Mouse (Mus musculus): Measurements from ENCODE around the gene Gm17364.
"Not testable (repeated sequence)": the region's sequence is repeated elsewhere in the genome, so short reads cannot be mapped to it uniquely, and the experiment has no call there.

Gm17364 gene

DNA sequence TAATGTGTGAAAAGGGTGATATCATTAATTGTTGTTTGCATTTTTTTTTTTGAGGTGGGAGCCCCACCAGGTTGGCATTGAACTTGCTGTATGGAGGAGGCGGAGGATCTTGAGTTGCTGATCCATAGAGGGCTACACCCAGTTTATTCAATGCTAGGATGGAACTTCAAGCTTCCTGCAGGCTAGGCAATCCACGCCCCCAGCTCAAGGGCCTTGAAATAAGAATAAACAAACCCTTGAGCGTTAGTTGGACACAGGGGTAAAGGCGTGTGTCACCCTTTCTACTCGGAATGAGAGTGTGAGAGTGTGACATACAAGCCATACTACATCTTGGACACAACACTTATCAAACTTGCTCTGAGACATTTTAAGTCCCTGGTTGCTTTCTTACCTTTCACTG is 22.1 kb downstream of the Gm17364 start:
- no peak for DNase-seq (ENCODE audit: low spot score in 2 of 2)

DNA sequence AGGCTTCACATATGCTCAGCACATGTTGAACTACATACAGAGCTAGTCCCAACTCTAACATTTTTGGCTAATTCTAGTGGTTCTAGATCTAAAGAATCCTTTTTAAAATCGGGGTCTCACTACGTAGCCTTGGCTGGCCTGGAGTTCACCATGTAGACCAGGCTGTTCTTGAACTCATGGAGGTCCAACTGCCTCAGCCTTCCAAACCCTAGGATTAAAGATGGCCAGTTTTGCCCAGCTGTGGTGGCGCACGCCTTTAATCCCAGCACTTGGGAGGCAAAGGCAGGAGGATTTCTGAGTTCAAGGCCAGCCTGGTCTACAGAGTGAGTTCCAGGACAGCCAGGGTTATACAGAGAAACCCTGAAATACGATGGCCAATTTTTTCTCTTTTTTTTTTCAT is 22.5 kb downstream of the Gm17364 start:
- not testable (repeated sequence) for DNase-seq (ENCODE audit: low spot score in 2 of 2)

DNA sequence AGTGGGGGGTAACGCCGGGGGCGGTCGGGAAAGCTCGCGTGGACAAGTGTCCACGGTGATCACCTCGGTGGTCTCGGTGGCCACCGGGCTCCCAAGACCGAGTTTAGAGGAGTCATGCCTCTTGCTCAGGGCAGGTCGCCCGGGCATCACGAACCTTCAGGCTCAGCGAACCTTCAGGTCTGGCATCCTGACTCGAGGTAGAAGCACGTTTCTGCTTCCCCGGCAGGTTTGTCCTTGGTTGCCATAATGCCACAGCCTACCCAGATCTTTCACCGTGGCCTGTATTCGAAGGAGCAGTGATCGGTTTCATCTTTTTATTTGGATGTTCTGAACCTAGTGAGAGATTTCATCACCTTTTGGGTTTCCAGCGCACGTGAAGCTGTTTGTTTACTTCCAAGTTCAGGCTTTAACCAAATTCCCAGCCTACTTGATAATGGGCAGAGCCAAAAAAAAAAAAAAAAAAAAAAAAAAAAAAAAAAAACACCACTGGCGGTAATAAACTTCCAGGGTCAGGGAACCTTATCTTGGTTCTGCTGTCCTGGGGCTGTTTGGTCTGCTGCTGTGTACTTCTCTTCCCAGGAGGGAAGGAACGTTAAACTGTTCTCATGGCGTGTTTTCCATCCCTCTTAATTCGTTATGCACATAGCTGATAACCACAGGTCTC is 23.3 kb downstream of the Gm17364 start:
- no peak for DNase-seq (ENCODE audit: low spot score in 2 of 2)

DNA sequence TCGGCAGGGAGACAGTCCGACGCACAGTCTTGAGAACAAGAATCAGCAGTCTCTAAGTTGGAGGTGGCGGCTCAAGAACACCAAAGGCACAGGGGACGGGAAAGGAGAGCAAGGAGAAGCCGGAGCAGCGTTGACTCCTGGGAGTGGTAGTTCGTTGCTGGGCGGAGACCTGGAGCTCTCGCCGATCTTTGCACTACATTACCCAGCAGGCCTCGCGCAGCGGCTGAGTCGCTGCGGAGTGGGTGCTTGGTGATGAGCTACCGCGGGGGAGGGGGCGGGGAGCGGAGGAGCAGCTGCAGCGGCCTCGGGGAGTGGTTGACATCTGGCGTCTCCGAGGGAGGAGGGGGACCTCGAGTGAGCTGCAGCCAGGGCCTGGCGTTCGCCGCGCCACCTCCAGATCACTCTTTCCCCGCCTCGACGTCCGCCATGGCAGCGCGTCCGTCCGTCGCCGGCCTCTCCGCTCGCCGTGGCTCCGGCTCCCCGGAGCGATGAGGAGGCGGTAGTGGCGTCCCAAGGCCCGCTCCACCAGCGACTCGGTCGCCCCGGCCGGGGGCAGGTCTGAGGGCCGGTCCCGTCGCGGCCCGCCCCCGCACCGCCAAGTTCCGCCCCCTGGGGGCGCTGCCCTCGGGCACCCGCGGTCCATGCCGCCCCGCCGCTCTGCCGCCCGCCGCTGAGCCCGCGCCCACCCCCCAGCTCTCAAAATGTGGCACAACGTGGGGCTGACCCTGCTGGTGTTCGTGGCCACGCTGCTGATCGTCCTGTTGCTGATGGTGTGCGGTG is 24.0 kb downstream of the Gm17364 start, which contains the start of gene Smim13:
Gene Smim13 (plus strand): TSS at position 307 of the 780 bp plus-strand sequence.
- peak; percentile 94 to 95 for DNase-seq (ENCODE audit: low spot score in 2 of 2)

DNA sequence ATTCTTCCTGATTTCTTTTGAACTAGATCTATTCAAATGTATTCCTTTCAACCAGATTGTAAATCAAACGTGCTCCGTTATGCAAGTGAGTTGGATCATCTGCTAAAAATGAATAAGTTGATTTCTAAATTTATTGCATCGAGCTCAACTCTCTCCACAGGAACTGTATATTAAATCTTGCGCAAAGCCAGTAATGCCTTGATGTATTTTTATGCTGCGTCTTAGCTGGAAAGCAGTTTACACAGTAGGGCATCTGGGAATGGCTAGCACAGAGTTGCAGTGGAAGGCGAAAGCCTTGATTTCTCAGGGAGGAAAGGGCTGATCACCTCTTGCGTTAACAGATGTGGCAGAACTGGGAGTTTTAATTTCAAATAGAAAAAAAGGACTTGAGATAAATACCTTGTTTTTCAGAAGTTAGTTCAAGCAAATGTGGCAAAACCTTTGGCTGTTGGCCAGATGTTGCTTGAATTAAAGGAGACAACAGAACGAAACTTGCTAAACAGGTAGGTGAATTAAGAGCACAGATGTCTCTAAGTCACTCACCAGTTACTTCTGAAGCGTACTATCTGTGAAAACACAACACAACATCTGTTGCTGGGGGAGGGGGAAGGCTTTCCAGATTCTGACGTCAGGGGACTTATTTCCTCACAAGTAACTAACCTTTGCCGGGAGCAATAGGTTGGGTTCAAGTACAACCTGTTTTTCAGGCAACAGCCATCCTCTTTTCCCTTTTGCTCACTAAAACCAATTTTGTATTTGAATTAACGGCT is 24.8 kb downstream of the Gm17364 start:
- DNase-seq (ENCODE audit: low spot score in 2 of 2): no peak

DNA sequence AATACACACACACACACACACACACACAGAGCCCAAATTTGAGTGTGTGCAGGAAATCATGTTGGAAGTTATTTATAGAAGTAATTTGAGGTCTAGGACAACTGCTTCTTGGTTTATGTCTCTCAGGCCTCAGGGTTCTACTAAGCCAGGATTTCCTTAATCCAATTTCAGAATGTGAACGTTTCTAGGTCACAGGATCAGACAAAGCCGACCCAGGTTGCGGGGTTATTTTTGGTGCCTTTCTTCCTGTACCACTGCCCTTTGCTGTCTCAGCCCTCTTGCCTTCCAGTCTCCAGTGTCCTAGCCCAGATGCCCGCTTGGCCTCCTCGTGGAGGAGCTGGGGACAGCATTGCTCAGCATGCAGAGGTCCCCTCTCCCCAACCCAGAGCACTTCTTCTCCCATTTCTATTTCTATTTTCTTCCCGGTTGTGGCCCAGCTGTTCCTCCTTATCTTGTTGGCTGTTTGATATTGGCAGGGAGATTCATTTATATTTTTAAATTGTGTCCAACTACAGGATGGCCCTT is 29.4 kb downstream of the Gm17364 start:
- no peak for DNase-seq (ENCODE audit: low spot score in 2 of 2)

DNA sequence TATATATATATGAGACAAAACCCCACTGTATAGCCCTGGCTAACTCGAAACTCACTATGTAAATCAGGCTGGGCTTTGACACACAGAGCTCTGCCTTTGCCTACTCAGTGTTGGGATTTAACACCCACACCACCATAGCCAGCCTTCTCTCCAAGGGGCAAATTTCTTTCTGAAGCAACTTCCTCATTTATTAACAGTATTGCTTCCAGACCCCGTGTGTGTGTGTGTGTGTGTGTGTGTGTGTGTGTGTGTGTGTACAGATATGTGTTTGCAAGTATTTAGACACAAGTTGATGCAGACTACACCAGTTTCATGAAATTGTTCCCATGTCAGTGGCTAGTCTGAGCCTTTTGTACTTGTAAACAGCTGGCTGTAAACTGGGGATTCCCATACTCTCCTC is 32.2 kb downstream of the Gm17364 start:
- DNase-seq (ENCODE audit: low spot score in 2 of 2): no peak

DNA sequence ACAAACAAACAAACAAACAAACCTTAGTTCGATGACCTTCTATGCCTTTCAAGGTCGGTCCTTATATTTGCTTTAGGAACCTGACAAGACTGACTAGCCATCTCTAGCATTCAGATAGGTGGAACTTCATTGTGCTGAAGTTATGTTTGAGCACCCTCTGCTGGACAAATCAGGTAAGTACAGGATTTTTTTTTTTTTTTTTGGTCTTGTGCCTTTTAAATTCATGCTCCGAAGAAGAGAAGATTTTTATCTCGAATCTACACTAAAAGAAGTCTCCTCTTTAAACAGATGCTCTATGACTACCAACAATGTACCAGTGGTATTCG is 35.0 kb downstream of the Gm17364 start:
- peak in 1 of 2 experiments; percentile 21 for DNase-seq (ENCODE audit: low spot score in 2 of 2)

DNA sequence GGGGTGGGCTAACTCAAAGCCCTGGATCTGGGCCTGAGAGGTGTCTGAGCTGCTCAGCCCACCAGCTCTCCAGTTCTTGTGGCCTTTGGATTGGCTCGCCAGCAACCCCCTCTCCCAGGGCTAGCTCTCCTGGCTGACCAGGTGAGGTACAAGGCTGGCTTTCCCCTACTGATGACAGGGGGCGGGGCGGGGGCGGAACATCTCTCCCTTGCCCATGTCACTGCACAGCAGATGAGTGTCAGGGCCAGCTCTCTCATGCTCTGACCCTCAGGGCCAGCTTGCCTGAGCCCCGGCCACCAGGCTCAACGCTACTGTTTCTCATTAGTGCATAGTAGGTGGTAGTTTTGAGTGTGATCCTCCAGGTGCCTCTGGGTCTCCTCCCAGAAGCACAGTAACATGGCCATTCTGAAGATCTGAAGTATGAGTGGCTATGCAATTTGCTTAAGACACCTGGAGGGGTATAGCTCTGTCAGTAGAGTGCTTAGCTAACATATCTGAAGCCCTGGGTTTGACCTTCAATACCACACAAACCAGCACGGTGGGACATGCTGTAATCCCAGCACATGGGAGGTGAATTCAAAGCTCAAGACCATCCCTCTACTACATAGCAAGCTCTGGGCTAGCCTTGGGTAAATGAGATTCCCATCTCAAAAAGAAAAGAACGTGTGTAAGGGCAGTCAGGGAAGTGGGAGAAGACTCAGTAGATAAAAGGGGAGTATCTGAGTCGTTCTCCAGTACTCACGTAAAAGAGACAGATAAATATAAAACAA is 35.6 kb downstream of the Gm17364 start:
- no peak for DNase-seq (ENCODE audit: low spot score in 2 of 2)

DNA sequence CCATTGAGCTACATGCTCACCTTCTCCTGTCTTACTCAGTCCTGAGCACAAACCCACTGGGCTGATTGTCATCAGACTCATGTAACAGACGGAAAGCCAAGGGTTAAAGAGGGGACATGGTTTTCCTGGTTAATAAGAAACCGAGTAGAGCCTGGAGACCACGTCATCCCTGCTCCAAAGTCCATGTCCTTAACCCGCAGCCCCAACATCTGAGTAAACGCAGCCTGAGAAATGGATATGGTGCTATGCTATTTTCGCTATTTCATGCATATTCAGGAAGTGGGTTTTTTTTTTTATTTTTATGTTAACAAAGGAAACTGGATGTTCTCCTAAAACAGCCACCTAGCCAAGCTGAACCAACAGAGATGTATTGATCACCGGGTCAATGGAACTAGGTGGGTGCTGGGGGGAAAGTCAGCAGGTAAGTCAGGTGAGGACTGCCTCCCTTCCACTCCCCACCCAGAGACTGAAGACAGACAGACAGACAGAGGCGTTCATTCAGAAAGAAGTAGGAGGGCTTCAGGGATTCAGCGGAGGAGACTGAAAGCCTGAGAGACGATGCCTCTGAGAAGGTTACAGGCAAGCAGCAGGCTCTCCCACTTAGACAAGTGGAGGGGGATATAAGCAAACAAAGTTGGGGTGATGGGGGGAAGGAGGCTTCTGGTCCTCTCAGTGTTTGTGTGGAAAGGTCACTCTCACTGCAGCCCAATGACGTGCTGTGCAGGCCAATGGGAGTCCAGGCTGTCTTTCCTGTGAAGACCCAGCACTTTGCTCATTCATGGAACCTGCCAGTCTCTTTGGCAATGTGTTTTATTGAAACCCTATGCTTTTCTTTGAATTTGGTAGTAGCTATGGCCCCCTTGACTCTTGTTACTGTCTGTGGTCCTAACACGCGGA is 37.7 kb downstream of the Gm17364 start:
- no peak for DNase-seq (ENCODE audit: low spot score in 2 of 2)

DNA sequence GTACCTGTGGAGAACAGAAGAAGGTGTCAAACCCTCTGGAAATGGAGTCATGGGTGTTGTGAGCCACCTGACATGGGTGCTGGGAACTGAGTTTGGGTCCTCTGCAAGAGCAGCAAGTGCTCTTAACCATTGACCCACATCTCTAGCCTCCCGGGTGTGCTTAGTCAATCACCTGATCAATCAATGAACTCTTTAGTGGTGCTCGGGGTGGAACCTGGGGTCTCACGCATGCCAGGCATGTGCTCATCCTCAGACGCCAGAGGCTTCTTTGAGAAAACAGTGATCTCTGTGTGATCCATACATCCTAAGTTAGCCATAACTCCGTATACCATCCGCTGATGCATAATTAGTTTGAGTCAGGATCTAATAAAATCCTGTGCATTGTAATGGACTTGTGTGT is 38.6 kb downstream of the Gm17364 start:
- no peak for DNase-seq (ENCODE audit: low spot score in 2 of 2)

DNA sequence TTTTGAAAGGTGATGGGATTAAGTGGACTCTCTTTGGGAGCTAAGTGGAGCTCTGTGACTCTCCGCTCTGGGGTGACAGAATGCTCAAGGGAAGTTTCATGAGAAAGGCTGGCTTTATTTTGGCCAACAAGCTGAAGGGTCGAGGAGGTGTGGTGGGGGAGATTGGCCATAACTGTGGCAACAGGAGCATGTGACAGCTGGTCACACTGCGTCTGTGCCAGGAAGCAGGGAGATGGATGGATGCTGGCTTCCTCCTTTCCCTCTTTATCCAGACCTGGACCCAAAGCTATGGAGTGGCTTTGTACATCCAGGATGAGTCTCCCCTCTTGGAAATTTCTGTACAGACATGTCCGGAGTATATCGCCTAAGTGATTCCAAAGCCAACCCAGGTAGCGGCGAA is 40.5 kb downstream of the Gm17364 start:
- DNase-seq (ENCODE audit: low spot score in 2 of 2): no peak

DNA sequence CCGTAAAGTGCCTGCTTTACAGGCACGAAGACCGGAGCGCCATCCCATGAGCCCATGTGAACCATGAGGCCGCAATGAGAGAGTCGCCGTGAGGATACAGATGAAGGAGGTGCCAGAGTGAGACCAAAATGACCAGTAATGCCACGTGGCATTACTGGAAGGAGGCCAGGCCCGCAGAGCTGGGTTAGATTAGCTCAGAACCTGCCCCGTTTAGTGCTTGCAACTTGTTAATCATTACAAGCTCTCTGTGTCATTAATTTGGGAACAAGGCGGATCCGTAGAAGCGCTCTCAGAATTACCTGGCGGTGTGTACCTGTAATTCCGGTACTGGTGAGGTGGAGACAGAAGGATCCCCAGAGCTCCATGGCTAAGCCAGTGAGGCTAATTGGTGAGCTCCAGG is 41.6 kb downstream of the Gm17364 start:
- DNase-seq (ENCODE audit: low spot score in 2 of 2): no peak

DNA sequence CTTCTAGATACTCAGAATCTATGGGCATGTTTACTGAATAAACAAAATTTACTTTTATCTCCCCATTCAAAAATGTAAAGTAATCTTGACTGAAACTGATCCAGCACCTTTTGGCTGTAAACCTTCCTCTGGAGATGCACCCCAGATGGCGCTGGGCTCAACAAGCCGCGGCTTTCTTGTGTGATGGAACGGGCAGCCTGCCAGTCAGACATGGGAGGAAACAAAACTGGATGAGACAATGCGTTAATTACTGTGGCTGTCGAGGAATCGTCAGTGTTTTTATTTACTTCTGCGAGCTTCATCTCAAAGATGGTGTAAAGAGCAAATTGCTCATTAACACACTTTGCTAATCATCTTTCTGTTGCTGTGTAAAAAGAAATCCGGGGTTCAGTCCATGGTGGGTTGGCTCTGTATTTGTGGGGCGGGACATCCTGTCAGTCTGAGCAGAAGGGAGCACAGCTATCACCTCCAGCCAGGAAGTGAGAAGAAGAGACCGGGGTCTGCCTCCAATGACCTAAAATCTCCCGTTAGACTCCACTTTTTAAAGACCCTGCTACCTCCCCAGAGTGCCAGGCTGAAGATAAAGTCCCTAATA is 42.3 kb downstream of the Gm17364 start:
- no peak for DNase-seq (ENCODE audit: low spot score in 2 of 2)

DNA sequence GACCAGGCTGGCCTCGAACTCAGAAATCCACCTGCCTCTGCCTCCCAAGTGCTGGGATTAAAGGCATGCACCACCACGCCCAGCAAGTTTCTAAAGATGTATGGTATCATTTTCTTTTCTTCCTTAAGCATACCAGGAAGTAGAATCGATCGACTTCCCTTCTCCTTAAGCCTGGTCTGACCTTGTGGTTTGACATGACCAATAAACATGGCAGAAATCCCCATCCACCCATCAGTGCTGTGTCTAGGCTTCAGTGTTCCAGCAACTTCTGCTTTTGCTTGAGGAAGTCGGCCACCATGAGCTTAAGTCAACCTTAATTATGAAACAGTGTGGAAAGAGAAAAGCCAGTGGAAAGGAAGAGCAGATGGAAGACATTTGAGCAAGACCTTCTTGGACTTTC is 43.5 kb downstream of the Gm17364 start:
- no peak for DNase-seq (ENCODE audit: low spot score in 2 of 2)

DNA sequence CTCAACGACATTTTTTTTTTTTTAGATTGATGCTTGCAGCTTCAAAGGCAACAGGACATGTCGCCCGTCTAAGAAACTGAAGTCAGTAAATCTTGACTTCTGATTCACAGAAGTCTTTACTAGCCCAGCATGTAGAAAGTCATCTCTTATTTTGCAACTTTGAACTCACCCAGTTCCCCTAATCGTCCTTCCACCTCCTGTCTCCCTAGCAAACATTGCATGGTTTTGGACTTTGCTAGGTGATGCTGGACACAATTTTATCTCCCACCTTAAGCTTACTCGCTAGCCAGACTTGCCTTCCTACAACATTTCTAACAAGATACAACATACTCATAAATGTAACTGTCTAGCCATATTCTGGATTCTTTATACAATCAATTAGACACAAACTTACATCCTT is 45.7 kb downstream of the Gm17364 start:
- DNase-seq (ENCODE audit: low spot score in 2 of 2): no peak

DNA sequence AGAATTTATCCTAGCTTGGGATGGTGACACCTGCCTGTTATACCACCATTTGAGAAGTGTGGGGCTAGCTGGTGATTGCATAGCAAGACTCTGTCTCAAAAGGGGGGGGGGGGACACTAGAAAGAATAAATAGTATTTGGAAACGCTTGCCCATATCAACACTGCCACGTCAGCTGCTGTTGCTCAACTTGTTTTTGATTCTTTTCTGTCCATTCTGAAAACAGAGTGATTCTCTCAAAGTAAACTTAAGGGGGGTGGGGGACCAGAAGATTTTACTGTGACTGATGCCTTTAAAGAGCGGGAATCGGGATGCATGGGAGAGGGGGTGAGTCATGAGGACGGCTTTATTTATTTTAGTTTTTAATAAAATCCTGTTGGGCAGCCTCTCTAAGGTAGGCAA is 47.3 kb downstream of the Gm17364 start:
- DNase-seq (ENCODE audit: low spot score in 2 of 2): no peak

All from spleen, postnatal 36 days (tissue).